Comparison of ENCODE assay signal across 18 mouse cellular contexts in genomic region chr2:29130118-29130899, GRCm38 (mm10). TPM values are rescaled to one million over a fixed set of nuclear protein-coding genes. Genes with fewer than 3 reads are reported as not detected.
DNase-seq lines count a peak whose midpoint lies in the region; ATAC-seq and TF ChIP-seq lines count a peak whose summit lies in the region.
"Had no signal": no experiment of that assay in that cellular context is flagged by ENCODE, and none has a peak within 500 bp of the region (broad histone marks: within the 10 kb centered on the region; RNA-seq: fewer than 3 reads in every experiment).

No protein-coding gene starts in this region.

- no peak overlapping the region for H3K4me3 ChIP-seq in gastrocnemius, adult 2 months
- no peak overlapping the region for H3K4me3 ChIP-seq in lung, embryonic 14.5 days (ENCODE audit: low read depth, low read length)
- H3K4me3 ChIP-seq: embryonic facial prominence, embryonic 12.5 days; midbrain, embryonic 10.5 days; stomach, embryonic 15.5 days had no signal

- no peaks in the 10 kb centered on the region for H3K9me3 ChIP-seq in lung, embryonic 14.5 days (ENCODE audit: low read depth, low read length)
- H3K9me3 ChIP-seq: embryonic facial prominence, embryonic 12.5 days; midbrain, embryonic 10.5 days; stomach, embryonic 15.5 days had no signal

- 90% methylated on average over 7 of the region's 7 CpGs for WGBS in lung, embryonic 14.5 days

- intact Hi-C loops in gastrocnemius, adult 2 months (cut with DNase I) = no loop called here

- no peak overlapping the region for H3K27ac ChIP-seq in gastrocnemius, adult 2 months
- H3K27ac ChIP-seq in lung, embryonic 14.5 days (ENCODE audit: low read depth) = no peak overlapping the region
- H3K27ac ChIP-seq: embryonic facial prominence, embryonic 12.5 days; midbrain, embryonic 10.5 days; stomach, embryonic 15.5 days had no signal

- H3K27me3 ChIP-seq in lung, embryonic 14.5 days (ENCODE audit: insufficient read depth, low read length) = no peaks in the 10 kb centered on the region
- H3K27me3 ChIP-seq: embryonic facial prominence, embryonic 12.5 days; stomach, embryonic 15.5 days had no signal

- no peaks in the 10 kb centered on the region for H3K4me1 ChIP-seq in lung, embryonic 14.5 days (ENCODE audit: insufficient read depth)

- no peak overlapping the region for H3K9ac ChIP-seq in lung, embryonic 14.5 days
- H3K9ac ChIP-seq: embryonic facial prominence, embryonic 12.5 days; stomach, embryonic 15.5 days had no signal

- no peak for DNase-seq in gastrocnemius, adult 2 months
- no peak for DNase-seq in gastrocnemius, adult 8-10 months (ENCODE audit: low spot score in 2 of 2)
- no peak for DNase-seq in lung, embryonic 14.5 days
- no peak for DNase-seq in lung, postnatal 36 days
- peak; percentile 13 for DNase-seq in MEL-GATA-1-ER (ENCODE audit: extremely low read depth, low read depth)
- DNase-seq in retina, embryonic 14.5 days (ENCODE audit: low spot score) = peak; percentile 10
- DNase-seq in cerebellum, adult 9-10 months = no peak
- DNase-seq: cerebellum, adult 9-11 months; heart, adult 18-20 months; heart, postnatal 10 days; kidney, postnatal 25 days; layer of hippocampus, postnatal 36 days; lung, adult 18-20 months; right cerebral cortex, postnatal 4 days had no signal

- no peak for ATAC-seq in lung, embryonic 14.5 days (ENCODE audit: insufficient read depth)
- ATAC-seq in cerebellum, adult (ENCODE audit: insufficient number of reproducible peaks, low FRiP score, low TSS enrichment) = no peak

- TF ChIP-seq CTCF in gastrocnemius, adult 2 months (IDR thresholded peaks at IDR 0.05) = peak; percentile 13; the same call in 1 of the 2 replicates
- TF ChIP-seq CTCF in lung, embryonic 14.5 days (IDR thresholded peaks at IDR 0.05; ENCODE audit: low read depth) = peak; percentile 23; the same call in 1 of the 2 replicates

- H3K36me3 ChIP-seq in lung, embryonic 14.5 days (ENCODE audit: insufficient read depth) = peaks cover 56% of the 10 kb centered on the region

- H3K4me2 ChIP-seq in lung, embryonic 14.5 days = no peak overlapping the region
- H3K4me2 ChIP-seq: embryonic facial prominence, embryonic 12.5 days; stomach, embryonic 15.5 days had no signal

RNA-seq across cellular contexts. Expression of gene Setx, which starts 6.3 kb away (rescaled TPM):
- 10 to 100 TPM; 25.0 to 32.9 TPM for total RNA-seq in gastrocnemius, adult 2 months (2021)
- total RNA-seq in gastrocnemius, adult 8-10 months (2022) = 10 to 100 TPM; 28.4 to 33.7 (median 29.0) TPM
- 12.7 and 13.7 TPM in 2 replicates for polyA plus RNA-seq in lung, embryonic 14.5 days (2014; fragmentation: Nextera tagmentation; extraction: Ambion mirVana)

Comparison
In these comparisons a context has a peak if more than half of its experiments do, and no peak if none do; other contexts are left out.
1. DNase-seq: peak in MEL-GATA-1-ER (single experiment) and retina, embryonic 14.5 days (single experiment); none in gastrocnemius, adult 2 months (single experiment), gastrocnemius, adult 8-10 months (0 of 2), lung, embryonic 14.5 days (single experiment), lung, postnatal 36 days (single experiment) and cerebellum, adult 9-10 months (single experiment).